Mouse (Mus musculus) limb, embryonic 10.5 days (tissue): ENCODE measurements around the gene Arhgdib. TPM values are rescaled to one million over a fixed set of nuclear protein-coding genes. Genes with fewer than 3 reads are reported as not detected.

Experiments
- DNase-seq: peaks from one replicate; pipeline ENCODE4 v3.0.0-alpha.2; 2017; ENCODE audit warnings: low spot score
- H3K27ac ChIP-seq: fragments of 300-500 bp; sonication (generic); 2 replicates; pipeline ENCODE4 v1.5.1; 2016; ENCODE audit warnings: mild to moderate bottlenecking
- H3K27me3 ChIP-seq: fragments of 300-500 bp; sonication (generic); 2 replicates; pipeline ENCODE4 v1.6.1; 2016; ENCODE audit warnings: low read depth, mild to moderate bottlenecking; ENCODE audit not compliant: poor library complexity, severe bottlenecking
- H3K36me3 ChIP-seq: fragments of 300-500 bp; sonication (generic); 2 replicates; pipeline ENCODE4 v1.6.1; 2016; ENCODE audit warnings: mild to moderate bottlenecking, moderate library complexity
- H3K4me1 ChIP-seq: fragments of 300-500 bp; sonication (generic); 2 replicates; pipeline ENCODE4 v1.6.1; 2016
- H3K4me3 ChIP-seq: fragments of 300-500 bp; sonication (generic); 2 replicates; pipeline ENCODE4 v1.5.1; 2016; ENCODE audit warnings: mild to moderate bottlenecking, moderate library complexity
- H3K9me3 ChIP-seq: fragments of 300-500 bp; sonication (generic); replicated peaks from 2 replicates; pipeline ENCODE4 v1.6.1; 2016; ENCODE audit warnings: mild to moderate bottlenecking
- WGBS: fragments of 180-500 bp; shearing (Covaris S2); methylation state at CpG from one replicate; pipeline ENCODE4 v1.1.7; 2016; 5-methylcytosine and 5-hydroxymethylcytosine counted together
- polyA plus RNA-seq: library from polyadenylated mRNA; unstranded; fragments of >200 nt; fragmentation: Nextera tagmentation; extraction: Ambion mirVana; gene quantifications from 2 replicates; pipeline ENCODE4 v1.2.1, GENCODE M21; 2016

Gene Arhgdib
- polyA plus RNA-seq, 1 experiment from 2014 or later, result 32.5 TPM

DNA sequence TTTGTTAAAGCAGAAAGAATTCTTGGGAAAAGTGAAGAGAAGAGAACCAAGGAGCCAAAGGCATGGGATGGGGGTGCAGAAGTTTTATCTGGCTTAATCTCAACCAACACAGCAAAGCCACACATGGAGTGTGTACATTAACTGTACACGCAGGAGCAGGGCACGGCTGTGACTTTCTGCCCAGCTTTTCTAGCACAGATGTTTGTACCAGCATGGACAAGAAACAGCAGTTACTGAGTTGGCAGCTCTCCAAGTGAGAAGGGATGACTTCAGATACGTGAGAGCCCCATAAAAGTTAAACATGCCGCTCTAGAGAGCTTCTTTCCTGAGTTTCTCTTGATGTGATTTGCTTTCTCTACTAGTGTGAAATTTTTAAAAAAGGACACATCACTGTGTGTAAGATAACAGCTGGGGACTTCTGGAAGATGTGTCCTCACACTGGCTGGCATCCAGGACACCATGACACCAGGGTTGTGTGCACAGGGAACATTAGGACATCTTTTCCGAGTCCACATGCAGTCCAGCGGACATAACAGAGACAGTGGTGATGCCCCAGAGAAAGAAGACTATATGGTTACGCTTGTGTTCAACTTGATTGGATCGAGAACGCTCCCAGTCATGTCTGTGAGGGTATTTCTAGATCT is 31.3 kb downstream of the Arhgdib start:
- no peak overlapping the region for H3K27ac ChIP-seq
- no peak overlapping the region for H3K4me3 ChIP-seq
- H3K36me3 ChIP-seq, result no peaks in the 10 kb centered on the region
- WGBS, result 91% methylated on average over 9 of the region's 9 CpGs
- no peaks in the 10 kb centered on the region for H3K27me3 ChIP-seq
- no peak for DNase-seq
- peaks cover 21% of the 10 kb centered on the region for H3K4me1 ChIP-seq
- H3K9me3 ChIP-seq, result no peaks in the 10 kb centered on the region

DNA sequence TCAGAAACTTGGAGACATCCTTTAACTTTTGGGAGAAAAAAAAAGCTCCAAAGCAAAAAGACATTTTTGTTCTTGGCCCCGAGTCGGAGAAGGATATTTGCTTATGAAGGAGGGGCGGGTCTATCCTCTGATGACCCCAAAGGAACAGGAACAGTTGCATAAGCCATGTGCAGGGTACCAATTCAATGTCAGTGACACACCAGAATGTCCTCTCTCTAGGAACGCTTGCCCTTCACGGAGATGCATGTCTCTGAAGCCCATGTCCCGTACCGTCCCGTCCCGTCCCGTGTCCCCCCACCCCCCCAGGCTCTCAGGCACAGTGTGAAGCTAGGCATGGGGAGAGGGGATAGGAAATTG is 34.8 kb downstream of the Arhgdib start:
- Histone ChIP-seq H3K4me1 (peaks cover 6% of the 10 kb centered on the region; the same call in 1 of the 2 replicates), H3K4me3 (no peak overlapping the region), H3K27me3 (no peaks in the 10 kb centered on the region), H3K36me3 (no peaks in the 10 kb centered on the region), H3K27ac (no peak overlapping the region), H3K9me3 (no peaks in the 10 kb centered on the region)
- no peak for DNase-seq
- WGBS, result 86% methylated on average over 10 of the region's 10 CpGs

DNA sequence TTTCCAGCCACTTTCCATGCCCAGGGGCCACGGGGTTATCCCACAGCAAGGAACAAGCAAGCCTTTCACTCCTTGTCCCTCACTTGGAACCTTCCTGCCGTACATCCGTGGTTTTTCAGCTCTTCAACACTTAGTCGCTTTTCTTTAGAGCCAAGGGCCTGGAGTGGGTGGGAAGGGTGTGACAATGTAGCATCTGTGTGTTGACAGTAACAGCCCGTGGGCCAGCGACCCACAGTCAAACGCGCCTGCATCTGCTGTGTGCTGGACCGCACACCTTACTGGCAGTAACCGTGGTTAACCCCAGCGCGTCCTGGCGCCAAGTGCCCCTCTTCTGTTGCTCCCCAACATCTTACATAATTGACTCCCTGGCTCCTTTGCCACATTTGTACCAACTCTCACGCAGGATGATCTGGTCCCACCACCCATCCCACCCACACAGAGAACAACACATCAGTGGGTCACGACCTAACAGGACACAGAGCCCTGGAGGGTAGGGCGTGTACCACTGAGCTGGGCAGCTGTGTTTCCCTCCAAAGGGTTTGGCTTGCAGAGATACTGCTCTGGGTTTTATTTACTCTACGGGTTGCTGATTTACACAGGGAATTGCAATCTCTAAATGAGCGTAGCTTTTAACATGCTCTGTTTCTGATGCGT is 35.3 kb downstream of the Arhgdib start:
- Histone ChIP-seq H3K4me3 (no peak overlapping the region), H3K27me3 (no peaks in the 10 kb centered on the region), H3K27ac (no peak overlapping the region), H3K36me3 (no peaks in the 10 kb centered on the region), H3K4me1 (peaks cover 6% of the 10 kb centered on the region; the same call in 1 of the 2 replicates), H3K9me3 (no peaks in the 10 kb centered on the region)
- no peak for DNase-seq
- WGBS, result 88% methylated on average over 19 of the region's 19 CpGs

DNA sequence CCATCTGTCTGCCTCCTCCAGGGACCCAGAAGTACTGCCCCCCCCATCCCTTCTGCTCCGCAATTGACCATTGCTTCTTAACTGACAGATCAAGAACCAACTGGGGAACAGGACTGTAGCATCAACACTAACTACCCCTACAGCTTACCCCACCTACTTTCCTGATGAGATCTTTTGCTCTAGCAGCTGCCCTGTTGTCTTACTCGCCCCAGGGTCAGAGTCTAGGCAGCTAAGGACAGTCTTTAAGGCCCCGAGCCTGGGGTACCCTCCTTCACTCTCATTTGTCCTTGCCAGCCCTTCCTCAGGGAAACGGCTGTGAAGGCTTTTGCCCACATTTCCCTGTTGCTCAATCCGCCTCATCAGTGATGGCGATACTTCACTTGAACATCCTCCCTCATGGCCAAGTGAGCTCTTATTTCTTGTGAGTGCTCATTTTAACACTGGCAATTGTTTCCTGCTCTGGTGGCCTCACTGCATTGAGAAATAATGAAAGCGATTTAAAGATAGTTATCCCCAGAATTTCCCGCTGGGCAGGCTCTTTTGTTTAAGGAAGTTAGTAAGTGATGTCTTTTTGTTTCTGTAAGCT is 37.7 kb downstream of the Arhgdib start:
- Histone ChIP-seq H3K4me3 (no peak overlapping the region), H3K27ac (no peak overlapping the region), H3K27me3 (no peaks in the 10 kb centered on the region), H3K4me1 (peaks cover 6% of the 10 kb centered on the region; the same call in 1 of the 2 replicates), H3K36me3 (no peaks in the 10 kb centered on the region), H3K9me3 (no peaks in the 10 kb centered on the region)
- WGBS, result 80% methylated on average over 8 of the region's 8 CpGs
- DNase-seq, result no peak

GRCm38 (mm10) chr6:136902527-136902926 is 39.2 kb downstream of the Arhgdib start:
- H3K9me3 ChIP-seq, result no peaks in the 10 kb centered on the region
- no peaks in the 10 kb centered on the region for H3K36me3 ChIP-seq
- H3K27me3 ChIP-seq, result no peaks in the 10 kb centered on the region
- no peak overlapping the region for H3K4me3 ChIP-seq
- no peak for DNase-seq
- no peak overlapping the region for H3K27ac ChIP-seq
- 95% methylated on average over 9 of the region's 9 CpGs for WGBS
- H3K4me1 ChIP-seq, result peaks cover 9% of the 10 kb centered on the region; the same call in 1 of the 2 replicates

DNA sequence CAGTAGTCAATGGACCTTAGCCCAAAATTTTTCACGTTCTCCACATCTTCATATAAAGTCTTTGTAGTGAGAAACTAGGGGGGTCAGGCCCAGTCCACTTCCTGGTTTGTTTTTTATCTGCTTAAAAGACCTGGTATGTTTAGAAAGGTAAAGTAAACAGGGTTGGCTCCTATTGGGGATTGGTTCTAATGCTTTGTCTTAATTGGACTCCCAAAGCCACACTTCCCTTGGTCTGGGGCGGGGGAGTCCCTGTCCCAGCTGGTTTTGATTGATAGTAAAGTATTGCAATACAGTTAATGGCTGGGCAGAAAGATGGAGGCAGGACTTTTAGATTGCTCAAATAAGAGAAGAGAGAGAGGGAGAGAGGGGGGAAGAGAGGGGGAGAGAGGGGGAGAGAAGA is 40.7 kb downstream of the Arhgdib start:
- Histone ChIP-seq H3K4me1 (0 out of 2 replicates have a peak, but pooled peaks cover 4% of the 10 kb centered on the region), H3K9me3 (no peaks in the 10 kb centered on the region), H3K27ac (no peak overlapping the region), H3K4me3 (no peak overlapping the region), H3K27me3 (no peaks in the 10 kb centered on the region), H3K36me3 (no peaks in the 10 kb centered on the region)
- 86% methylated on average over 2 of the region's 2 CpGs for WGBS
- no peak for DNase-seq

DNA sequence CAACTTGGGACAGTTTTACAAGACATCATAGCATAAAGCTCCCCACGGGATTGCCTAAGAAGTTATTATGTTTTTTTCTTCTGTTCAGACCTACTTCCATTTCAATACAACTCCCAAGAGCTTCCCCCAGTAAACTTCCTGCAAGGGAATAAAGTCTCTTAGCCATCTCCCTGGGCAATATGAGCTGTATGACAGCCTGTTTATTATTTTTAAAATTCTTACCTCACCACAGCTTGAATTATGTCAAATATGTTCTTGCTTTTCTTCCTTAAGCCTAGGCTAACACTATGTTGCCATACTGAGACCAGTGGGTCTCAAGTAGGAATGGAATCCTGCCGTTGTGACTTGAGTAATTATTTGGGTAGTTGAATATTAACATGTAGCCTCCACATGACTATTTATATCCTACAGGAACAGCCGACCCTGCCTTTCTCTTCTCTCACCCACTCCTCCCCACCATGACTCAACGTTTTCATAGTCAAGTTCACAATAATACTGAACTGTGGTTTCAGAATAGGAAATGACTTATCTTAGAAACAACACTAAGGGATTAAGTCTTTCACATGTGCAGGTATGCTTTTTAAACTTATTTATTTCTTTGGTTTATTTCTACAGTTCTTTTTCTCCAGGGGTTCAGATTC is 41.2 kb downstream of the Arhgdib start:
- H3K27me3 ChIP-seq, result no peaks in the 10 kb centered on the region
- 88% methylated on average over 4 of the region's 4 CpGs for WGBS
- H3K36me3 ChIP-seq, result no peaks in the 10 kb centered on the region
- no peak for DNase-seq
- H3K4me1 ChIP-seq, result 0 out of 2 replicates have a peak, but pooled peaks cover 4% of the 10 kb centered on the region
- H3K4me3 ChIP-seq, result no peak overlapping the region
- H3K9me3 ChIP-seq, result no peaks in the 10 kb centered on the region
- no peak overlapping the region for H3K27ac ChIP-seq

GRCm38 (mm10) chr6:136898954-136899353 is 42.7 kb downstream of the Arhgdib start:
- no peak for DNase-seq
- H3K27ac ChIP-seq, result no peak overlapping the region
- no peaks in the 10 kb centered on the region for H3K36me3 ChIP-seq
- peaks cover 8% of the 10 kb centered on the region; the same call in 1 of the 2 replicates for H3K4me1 ChIP-seq
- no peaks in the 10 kb centered on the region for H3K27me3 ChIP-seq
- H3K4me3 ChIP-seq, result no peak overlapping the region
- 88% methylated on average over 2 of the region's 2 CpGs for WGBS
- H3K9me3 ChIP-seq, result no peaks in the 10 kb centered on the region

DNA sequence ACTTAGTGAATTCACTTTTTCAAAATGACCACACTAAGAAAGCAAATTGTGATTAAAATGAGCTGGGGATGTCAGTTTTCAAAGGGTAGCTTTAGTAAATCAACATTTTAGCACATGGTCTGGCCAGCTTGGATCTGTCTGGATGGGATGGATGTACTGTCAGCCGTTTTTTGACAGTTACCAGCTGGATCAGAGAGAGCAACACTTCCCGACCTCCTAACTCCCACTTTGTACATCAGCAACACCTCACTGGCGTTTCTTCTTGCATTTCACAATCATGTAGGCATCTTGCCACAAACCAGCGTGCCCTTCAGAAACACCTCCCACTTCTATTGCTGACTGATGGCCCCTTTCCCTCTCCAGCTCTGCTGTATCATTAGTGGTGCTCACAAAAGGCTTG is 43.5 kb downstream of the Arhgdib start:
- WGBS, result 28% methylated on average over 4 of the region's 4 CpGs
- DNase-seq, result no peak
- no peaks in the 10 kb centered on the region for H3K27me3 ChIP-seq
- peaks cover 8% of the 10 kb centered on the region; the same call in 1 of the 2 replicates for H3K4me1 ChIP-seq
- H3K4me3 ChIP-seq, result no peak overlapping the region
- H3K27ac ChIP-seq, result no peak overlapping the region
- H3K36me3 ChIP-seq, result no peaks in the 10 kb centered on the region
- H3K9me3 ChIP-seq, result no peaks in the 10 kb centered on the region

DNA sequence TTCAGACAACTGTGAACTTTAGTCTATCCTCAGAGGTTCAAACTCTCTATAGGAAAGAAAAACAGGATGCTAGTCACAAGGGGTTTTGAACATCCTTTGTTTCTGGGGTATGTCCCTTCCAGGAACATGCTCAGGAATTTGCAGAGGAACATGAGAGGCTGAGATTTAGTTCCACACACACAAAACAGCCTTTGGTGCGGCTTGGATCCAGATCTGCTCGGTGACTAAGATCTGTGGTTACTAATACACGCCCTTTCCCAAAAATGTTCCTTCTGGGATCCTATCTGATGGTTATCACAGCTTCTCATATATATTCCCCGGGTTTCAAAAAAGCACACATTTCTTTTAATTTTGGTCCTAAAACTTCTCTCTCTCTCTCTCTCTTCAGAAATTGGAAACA is 43.9 kb downstream of the Arhgdib start:
- Histone ChIP-seq H3K9me3 (no peaks in the 10 kb centered on the region), H3K4me3 (no peak overlapping the region), H3K36me3 (no peaks in the 10 kb centered on the region), H3K27ac (no peak overlapping the region), H3K27me3 (no peaks in the 10 kb centered on the region), H3K4me1 (peaks cover 8% of the 10 kb centered on the region; the same call in 1 of the 2 replicates)
- DNase-seq, result no peak
- WGBS, result 77% methylated on average over 4 of the region's 4 CpGs

- H3K36me3 ChIP-seq, result no peaks in the 10 kb centered on the region
- H3K27ac ChIP-seq, result no peak overlapping the region
- 74% methylated on average over 15 of the region's 15 CpGs for WGBS
- H3K9me3 ChIP-seq, result no peaks in the 10 kb centered on the region
- no peaks in the 10 kb centered on the region for H3K27me3 ChIP-seq
- no peak for DNase-seq
- H3K4me3 ChIP-seq, result no peak overlapping the region
- H3K4me1 ChIP-seq, result peaks cover 8% of the 10 kb centered on the region; the same call in 1 of the 2 replicates
These were observed 47.0 kb downstream of the Arhgdib start for GRCm38 (mm10) chr6:136894532-136895339.

GRCm38 (mm10) chr6:136892002-136892401 is 49.7 kb downstream of the Arhgdib start:
- WGBS, result 80% methylated on average over 2 of the region's 2 CpGs
- H3K36me3 ChIP-seq, result no peaks in the 10 kb centered on the region
- no peaks in the 10 kb centered on the region for H3K9me3 ChIP-seq
- DNase-seq, result no peak
- H3K4me3 ChIP-seq, result no peak overlapping the region
- H3K27ac ChIP-seq, result no peak overlapping the region
- H3K27me3 ChIP-seq, result no peaks in the 10 kb centered on the region
- H3K4me1 ChIP-seq, result peaks cover 4% of the 10 kb centered on the region; the same call in 1 of the 2 replicates
